Mouse (Mus musculus) CH12.LX (cell line): Measurements from ENCODE around the gene Mien1. TPM values are rescaled to one million over a fixed set of nuclear protein-coding genes. Genes with fewer than 3 reads are reported as not detected.
A peak's percentile ranks its signal among the peaks of the same experiment; 100 is the strongest.

Experiments
- DNase-seq: peaks from one replicate; pipeline ENCODE4 v3.0.0-alpha.2; 2013; ENCODE audit errors: extremely low read depth
- H3K27ac ChIP-seq: 2 replicates; pipeline ENCODE4 v1.5.1; 2012; ENCODE audit warnings: low read depth, mild to moderate bottlenecking, control low read depth, moderate library complexity; ENCODE audit not compliant: insufficient read depth
- H3K27me3 ChIP-seq: replicated peaks from 2 replicates; pipeline ENCODE3; 2012; ENCODE audit warnings: inconsistent platforms
- H3K36me3 ChIP-seq, 2 experiments: replicated peaks in 1 of 2; 2 replicates each; pipeline versions ENCODE3 to v1.6.1; 2012; ENCODE audit warnings: inconsistent platforms in 1 of 2, low read length in 1 of 2, mild to moderate bottlenecking in 1 of 2, mixed read lengths in 1 of 2, moderate library complexity in 1 of 2; ENCODE audit not compliant: control insufficient read depth in 1 of 2, insufficient read depth in 1 of 2
- H3K4me1 ChIP-seq, 2 experiments: 2 replicates each; pipeline ENCODE4 v1.6.1; 2012; ENCODE audit warnings: inconsistent platforms in 1 of 2, moderate library complexity in 1 of 2; ENCODE audit not compliant: insufficient read depth in 2 of 2, control insufficient read depth in 1 of 2
- H3K4me2 ChIP-seq: 2 replicates; pipeline ENCODE4 v1.6.1; 2012; ENCODE audit warnings: low read depth, mild to moderate bottlenecking, control low read depth; ENCODE audit not compliant: poor library complexity, insufficient read depth, severe bottlenecking
- H3K4me3 ChIP-seq, 3 experiments: fragments of 150-350 bp in 1 of 3; sonication (generic) in 1 of 3; replicated peaks in 1 of 3; 2 replicates each; pipeline versions ENCODE3 to v1.5.1; 2011 to 2012; ENCODE audit warnings: low read depth in 2 of 3, low read length in 2 of 3, mild to moderate bottlenecking in 2 of 3, moderate library complexity in 2 of 3, control low read depth in 1 of 3, improper control_type of control experiment in 1 of 3, inconsistent platforms in 1 of 3, mixed read lengths in 1 of 3; ENCODE audit not compliant: poor library complexity in 1 of 3
- H3K79me2 ChIP-seq: replicated peaks from 2 replicates; pipeline ENCODE4 v1.6.1; 2012; ENCODE audit warnings: mild to moderate bottlenecking, moderate library complexity; ENCODE audit not compliant: control insufficient read depth, poor library complexity, insufficient read depth, severe bottlenecking; ENCODE audit errors: extremely low read depth
- H3K9ac ChIP-seq: 2 replicates; pipeline ENCODE4 v1.6.1; 2012; ENCODE audit warnings: low read depth, mild to moderate bottlenecking, control low read depth, moderate library complexity; ENCODE audit not compliant: insufficient read depth
- H3K9me3 ChIP-seq: replicated peaks from 2 replicates; pipeline ENCODE3; 2012; ENCODE audit warnings: low read length, inconsistent platforms, mixed read lengths
- CHD2 ChIP-seq: IDR thresholded peaks from 2 replicates; pipeline ENCODE4 v1.6.1; 2011; ENCODE audit warnings: low read length, improper control_type of control experiment
- GABPA ChIP-seq: IDR thresholded peaks from 2 replicates; pipeline ENCODE4 v1.6.1; 2012; ENCODE audit warnings: low read depth, low read length, improper control_type of control experiment, inconsistent platforms; ENCODE audit not compliant: insufficient replicate concordance
- MAFK ChIP-seq: IDR thresholded peaks from 2 replicates; pipeline ENCODE4 v1.6.1; 2011; ENCODE audit warnings: low read length, improper control_type of control experiment; ENCODE audit not compliant: insufficient replicate concordance
- MEF2A ChIP-seq: IDR thresholded peaks from 2 replicates; pipeline ENCODE4 v1.6.1; 2014; ENCODE audit warnings: low read depth, mild to moderate bottlenecking, inconsistent platforms, low read length, improper control_type of control experiment, borderline replicate concordance
- MYC ChIP-seq: IDR thresholded peaks from 2 replicates; pipeline ENCODE4 v1.6.1; 2011; ENCODE audit warnings: low read depth, mild to moderate bottlenecking, improper control_type of control experiment, low read length
- RAD21 ChIP-seq: IDR thresholded peaks from 2 replicates; pipeline ENCODE4 v1.6.1; 2011; ENCODE audit warnings: low read depth, mild to moderate bottlenecking, low read length, improper control_type of control experiment, moderate library complexity
- SIN3A ChIP-seq: IDR thresholded peaks from 2 replicates; pipeline ENCODE4 v1.6.1; 2012; ENCODE audit warnings: low read length, improper control_type of control experiment, inconsistent platforms
- TCF12 ChIP-seq: IDR thresholded peaks from 2 replicates; pipeline ENCODE4 v1.6.1; 2014; ENCODE audit warnings: low read depth, mild to moderate bottlenecking, inconsistent platforms, low read length, improper control_type of control experiment
- USF1 ChIP-seq: IDR thresholded peaks from 2 replicates; pipeline ENCODE4 v1.6.1; 2014; ENCODE audit warnings: low read depth, mild to moderate bottlenecking, inconsistent platforms, low read length, improper control_type of control experiment
- ZC3H11A ChIP-seq: IDR thresholded peaks from 2 replicates; pipeline ENCODE4 v1.6.1; 2012; ENCODE audit warnings: low read depth, mild to moderate bottlenecking, inconsistent platforms, low read length, improper control_type of control experiment
- ZNF384 ChIP-seq: IDR thresholded peaks from 2 replicates; pipeline ENCODE4 v1.6.1; 2012; ENCODE audit warnings: low read depth, low read length, improper control_type of control experiment, inconsistent platforms
- dilution Hi-C: fragments of 300-500 bp; cut with MboI; formaldehyde crosslinking; loops from 2 replicates; pipeline ENCODE4 v1.14.3; 2020; ENCODE audit warnings: low sequenced_read_pairs; ENCODE audit not compliant: extremely low pct_unique_long_range_greater_than_20kb, extremely low pct_ligation_motif_present
- in situ Hi-C: fragments of 300-500 bp; cut with MboI; formaldehyde crosslinking; loops from 3 replicates; pipeline ENCODE4 v1.14.3; 2019; ENCODE audit warnings: low sequenced_read_pairs, low pct_ligation_motif_present, low pct_unique_long_range_greater_than_20kb, mixed read lengths
- polyA plus RNA-seq: library from polyadenylated mRNA; unstranded; fragments of >175 nt; gene quantifications from 2 replicates; pipeline ENCODE4 v1.2.1, GENCODE M21; 2012; ENCODE audit warnings: low read depth; ENCODE audit not compliant: insufficient read length
- total RNA-seq, 2 experiments: library from RNA; depleted of rRNA; stranded (reverse); fragments of 300-350 nt in 1 of 2; fragments of >200 nt in 1 of 2; gene quantifications; 2 replicates each; pipeline ENCODE4 v1.2.3; 2012 to 2014

Gene Mien1
- total and polyA plus RNA-seq, 3 experiments, result 84.7 to 129 (median 94.6) TPM

GRCm38 (mm10) chr11:98438331-98439158 is at the start of gene Mien1 (continued):
- TF ChIP-seq MEF2A, result peak; percentile 80; the same call in 1 of the 2 replicates
- TF ChIP-seq, all 38 proteins: peak for 27

DNA sequence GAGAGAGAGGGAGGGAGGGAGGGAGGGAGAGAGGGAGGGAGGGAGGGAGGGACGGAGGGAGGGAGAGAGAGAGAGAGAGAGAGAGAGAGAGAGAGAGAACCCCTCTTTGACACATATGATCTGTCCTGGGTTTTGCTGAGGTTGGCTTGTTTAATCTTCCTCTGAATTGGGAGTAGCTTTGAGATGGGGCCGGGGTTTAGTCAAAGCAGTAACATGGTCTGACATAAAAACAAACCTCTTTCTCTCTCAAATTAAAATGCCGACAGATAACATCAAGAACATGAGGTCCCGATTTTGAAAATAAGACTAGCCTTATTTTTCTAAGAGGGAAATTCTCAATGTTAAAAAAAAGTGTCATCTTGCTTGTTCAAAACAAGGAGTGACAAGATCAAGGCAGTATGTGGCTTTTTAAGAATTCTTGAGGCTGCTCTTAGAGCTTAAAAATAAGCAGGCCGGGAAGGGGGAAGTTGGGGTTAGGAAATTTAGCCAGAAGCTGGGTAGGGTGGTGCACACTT is 48.8 kb upstream of the Mien1 start:
- no peak overlapping the region for H3K9ac ChIP-seq
- no peak for DNase-seq
- dilution Hi-C loops, result no loop called here
- peaks cover 52 to 81% of the 10 kb centered on the region in 2 experiments for H3K36me3 ChIP-seq
- no peak overlapping the region for H3K4me2 ChIP-seq
- in situ Hi-C loops, result no loop called here
- no peak overlapping the region for H3K27ac ChIP-seq
- H3K4me3 ChIP-seq, result no peak overlapping the region
- H3K79me2 ChIP-seq, result peaks cover 15% of the 10 kb centered on the region; the same call in 1 of the 2 replicates
- no peaks in the 10 kb centered on the region for H3K27me3 ChIP-seq
- no peak for TF ChIP-seq GABPA
- no peak for TF ChIP-seq CHD2
- TF ChIP-seq TCF12, result no peak
- no peak for TF ChIP-seq ZNF384
- TF ChIP-seq RAD21, result no peak
- no peak for TF ChIP-seq ZC3H11A
- TF ChIP-seq USF1, result no peak
- TF ChIP-seq, all 38 proteins: peak for 0
- H3K9me3 ChIP-seq, result no peaks in the 10 kb centered on the region
- peaks cover 13 to 81% of the 10 kb centered on the region in 2 experiments for H3K4me1 ChIP-seq

- Histone ChIP-seq H3K27ac (no peak overlapping the region), H3K27me3 (no peaks in the 10 kb centered on the region), H3K9ac (no peak overlapping the region), H3K4me2 (no peak overlapping the region), H3K4me1 (peaks cover 8 to 81% of the 10 kb centered on the region in 2 experiments), H3K79me2 (no peaks in the 10 kb centered on the region), H3K36me3 (peaks cover 58 to 90% of the 10 kb centered on the region in 2 experiments), H3K4me3 (no peak overlapping the region), H3K9me3 (no peaks in the 10 kb centered on the region)
- TF ChIP-seq MAFK, result peak; percentile 73; the same call in 1 of the 2 replicates
- TF ChIP-seq SIN3A, result no peak
- TF ChIP-seq MYC, result no peak
- no peak for DNase-seq
- dilution Hi-C loops, result no loop called here
- in situ Hi-C loops, result no loop called here
Observed at GRCm38 (mm10) chr11:98485749-98486148, 47.0 kb upstream of the Mien1 start.
